Mouse (Mus musculus) C2C12 (cell line): Measurements from ENCODE around the gene Tagln. TPM values are rescaled to one million over a fixed set of nuclear protein-coding genes. Genes with fewer than 3 reads are reported as not detected.

Source experiments
- H3K27me3 ChIP-seq: one replicate; pipeline ENCODE4 v1.6.1; 2011; ENCODE audit not compliant: control insufficient read depth, insufficient read depth, insufficient read length
- H3K36me3 ChIP-seq: one replicate; pipeline ENCODE4 v1.6.1; 2011; ENCODE audit not compliant: control insufficient read depth, insufficient read depth
- H3K4me3 ChIP-seq: one replicate; pipeline ENCODE4 v1.5.1; 2011; ENCODE audit warnings: mild to moderate bottlenecking, control low read depth; ENCODE audit not compliant: poor library complexity, insufficient read depth, severe bottlenecking
- H3K79me2 ChIP-seq: one replicate; pipeline ENCODE4 v1.6.1; 2011; ENCODE audit not compliant: control insufficient read depth, insufficient read depth
- H3K79me3 ChIP-seq: one replicate; pipeline ENCODE4 v1.6.1; 2011; ENCODE audit warnings: low read depth, control low read depth
- H3ac ChIP-seq: one replicate; pipeline ENCODE3; 2011; ENCODE audit warnings: low read depth; ENCODE audit not compliant: control insufficient read depth, insufficient read length
- CEBPB ChIP-seq: IDR thresholded peaks from one replicate; pipeline ENCODE4 v1.6.1; 2011; ENCODE audit warnings: low read depth, mild to moderate bottlenecking, control low read depth, moderate library complexity
- CTCF ChIP-seq: IDR thresholded peaks from one replicate; pipeline ENCODE4 v1.5.1; 2011; ENCODE audit not compliant: control insufficient read depth, insufficient read depth, insufficient read length
- FOSL1 ChIP-seq: IDR thresholded peaks from one replicate; pipeline ENCODE4 v1.8.0; 2011; ENCODE audit warnings: mild to moderate bottlenecking, low read length; ENCODE audit not compliant: poor library complexity, insufficient read depth, severe bottlenecking
- MAX ChIP-seq: IDR thresholded peaks from one replicate; pipeline ENCODE4 v1.6.1; 2011; ENCODE audit warnings: mild to moderate bottlenecking, control low read depth
- MYOD1 ChIP-seq: IDR thresholded peaks from one replicate; pipeline ENCODE4 v1.6.1; 2011; ENCODE audit warnings: low read depth; ENCODE audit not compliant: control insufficient read depth, insufficient read length
- MYOG ChIP-seq: IDR thresholded peaks from one replicate; pipeline ENCODE4 v1.6.1; 2011; ENCODE audit not compliant: control insufficient read depth, insufficient read length; ENCODE audit errors: extremely low read depth
- USF1 ChIP-seq: IDR thresholded peaks from one replicate; pipeline ENCODE4 v1.6.1; 2011; ENCODE audit warnings: low read depth, mild to moderate bottlenecking, control low read depth, moderate library complexity
- polyA plus RNA-seq: library from polyadenylated mRNA; unstranded; fragments of >200 nt; fragmentation: generic; extraction: Trizol; gene quantifications from one replicate; pipeline ENCODE4 v1.2.1, GENCODE M21; 2012; ENCODE audit warnings: missing spikeins

Tagln gene
- polyA plus RNA-seq, 1 experiment, result 737 TPM

DNA sequence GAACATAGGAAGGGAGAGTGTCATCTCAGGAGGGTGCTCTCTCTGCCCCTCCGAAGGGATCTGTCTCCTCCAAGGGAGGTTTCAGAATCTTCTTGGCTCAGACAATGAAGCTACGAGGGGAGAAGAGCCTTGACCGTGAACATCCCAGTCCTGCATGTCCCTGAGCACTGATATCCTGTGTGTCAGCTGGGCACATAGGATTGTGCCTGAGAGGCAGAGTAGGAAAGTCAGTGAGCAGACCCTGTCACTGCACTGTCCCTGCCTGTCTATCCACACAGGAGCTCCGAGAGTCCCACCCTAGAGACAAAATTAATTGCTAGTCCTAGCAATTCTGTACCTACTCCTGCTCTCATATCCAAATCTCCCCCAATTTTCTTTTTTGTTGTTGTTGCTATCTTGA lies 16.2 kb upstream of the Tagln start:
- H3ac ChIP-seq, result no peak overlapping the region
- no peak overlapping the region for H3K4me3 ChIP-seq
- TF ChIP-seq USF1 (no peak), MYOG (no peak), CTCF (no peak), FOSL1 (no peak), MYOD1 (no peak), MAX (no peak), CEBPB (no peak)
- peaks cover 2% of the 10 kb centered on the region for H3K79me3 ChIP-seq
- no peaks in the 10 kb centered on the region for H3K27me3 ChIP-seq
- peaks cover 22% of the 10 kb centered on the region for H3K36me3 ChIP-seq
- H3K79me2 ChIP-seq, result peaks cover 24% of the 10 kb centered on the region

DNA sequence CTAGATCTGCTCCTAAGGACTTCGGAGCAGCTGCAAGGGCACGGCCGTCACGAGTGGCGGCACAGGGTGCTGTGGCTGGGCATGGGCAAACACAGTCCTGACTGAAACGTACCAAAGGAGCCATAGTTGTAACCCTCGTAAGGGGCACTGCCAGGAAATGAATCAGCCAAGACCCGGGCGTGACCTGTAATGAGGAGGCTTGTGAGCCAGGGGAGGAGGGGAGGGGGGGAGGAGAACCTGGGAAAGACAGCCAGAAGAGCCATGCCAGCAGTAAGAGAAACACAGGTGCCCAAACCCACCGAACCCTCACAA lies 11.0 kb upstream of the Tagln start:
- Histone ChIP-seq H3K79me2 (no peaks in the 10 kb centered on the region), H3K4me3 (no peak overlapping the region), H3K27me3 (no peaks in the 10 kb centered on the region), H3K36me3 (peaks cover 15% of the 10 kb centered on the region), H3ac (no peak overlapping the region), H3K79me3 (no peaks in the 10 kb centered on the region)
- TF ChIP-seq MYOG, result no peak
- TF ChIP-seq CEBPB, result no peak
- no peak for TF ChIP-seq MAX
- no peak for TF ChIP-seq USF1
- TF ChIP-seq CTCF, result no peak
- no peak for TF ChIP-seq MYOD1
- TF ChIP-seq FOSL1, result no peak

DNA sequence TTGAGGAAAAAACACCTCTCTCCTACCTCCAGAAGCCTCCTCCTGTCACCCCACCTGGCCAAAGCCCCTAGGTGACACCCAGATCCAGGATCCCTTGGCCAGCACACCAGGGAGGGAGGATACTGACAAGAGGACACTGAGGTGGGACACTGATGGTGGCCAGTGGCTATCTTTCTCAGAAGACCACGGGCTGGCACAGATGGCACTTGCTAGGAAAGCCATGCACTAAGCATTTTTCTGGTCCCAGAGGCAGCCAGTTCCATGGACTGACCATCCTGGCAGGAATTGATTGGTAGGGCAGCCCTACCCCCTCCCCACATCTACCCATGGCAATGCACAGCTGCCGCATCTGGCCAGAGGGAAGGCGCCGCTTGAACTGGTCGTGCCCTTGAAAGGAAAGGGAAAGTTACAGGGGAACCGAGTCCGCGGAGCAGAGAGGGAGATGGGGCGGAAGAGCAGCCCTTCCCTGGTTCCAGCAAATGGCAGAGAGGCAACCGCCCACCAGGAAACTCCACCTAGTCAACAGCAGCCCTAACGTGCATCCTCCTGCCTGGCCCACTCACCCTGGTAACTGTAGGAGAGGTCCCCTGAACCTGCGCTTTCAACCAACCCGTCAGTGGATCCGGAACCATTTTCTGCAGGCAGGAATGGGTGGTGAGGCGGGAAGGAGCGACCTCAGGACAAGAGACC lies 10.5 kb upstream of the Tagln start:
- H3K36me3 ChIP-seq, result peaks cover 15% of the 10 kb centered on the region
- no peak overlapping the region for H3K4me3 ChIP-seq
- TF ChIP-seq MYOD1, result no peak
- no peaks in the 10 kb centered on the region for H3K79me3 ChIP-seq
- H3K27me3 ChIP-seq, result no peaks in the 10 kb centered on the region
- no peaks in the 10 kb centered on the region for H3K79me2 ChIP-seq
- H3ac ChIP-seq, result no peak overlapping the region

DNA sequence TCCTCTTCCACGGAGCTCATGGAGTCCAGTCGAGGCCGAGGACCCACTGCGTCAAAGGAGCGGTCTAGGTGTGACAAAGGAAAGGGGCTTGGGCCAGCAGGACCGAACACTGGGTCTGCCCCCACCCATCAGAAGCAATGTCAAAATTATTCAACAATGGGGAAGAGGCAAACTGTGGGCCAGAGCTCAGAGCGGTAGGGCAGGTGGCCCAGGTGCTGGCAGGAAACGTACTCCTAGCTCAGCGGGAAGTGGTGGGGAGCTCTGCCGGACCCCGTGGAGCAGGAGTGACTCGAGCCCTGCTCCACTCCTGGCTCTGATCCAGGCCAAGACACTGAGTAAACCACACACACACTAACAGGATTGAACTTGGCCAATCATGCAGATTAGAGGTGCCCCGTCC lies 9.9 kb upstream of the Tagln start:
- Histone ChIP-seq H3K79me2 (no peaks in the 10 kb centered on the region), H3ac (no peak overlapping the region), H3K36me3 (peaks cover 13% of the 10 kb centered on the region), H3K4me3 (no peak overlapping the region), H3K79me3 (no peaks in the 10 kb centered on the region), H3K27me3 (no peaks in the 10 kb centered on the region)
- TF ChIP-seq CTCF, result no peak
- no peak for TF ChIP-seq MYOG
- TF ChIP-seq MYOD1, result no peak
- TF ChIP-seq FOSL1, result no peak
- no peak for TF ChIP-seq CEBPB
- no peak for TF ChIP-seq MAX
- TF ChIP-seq USF1, result no peak

DNA sequence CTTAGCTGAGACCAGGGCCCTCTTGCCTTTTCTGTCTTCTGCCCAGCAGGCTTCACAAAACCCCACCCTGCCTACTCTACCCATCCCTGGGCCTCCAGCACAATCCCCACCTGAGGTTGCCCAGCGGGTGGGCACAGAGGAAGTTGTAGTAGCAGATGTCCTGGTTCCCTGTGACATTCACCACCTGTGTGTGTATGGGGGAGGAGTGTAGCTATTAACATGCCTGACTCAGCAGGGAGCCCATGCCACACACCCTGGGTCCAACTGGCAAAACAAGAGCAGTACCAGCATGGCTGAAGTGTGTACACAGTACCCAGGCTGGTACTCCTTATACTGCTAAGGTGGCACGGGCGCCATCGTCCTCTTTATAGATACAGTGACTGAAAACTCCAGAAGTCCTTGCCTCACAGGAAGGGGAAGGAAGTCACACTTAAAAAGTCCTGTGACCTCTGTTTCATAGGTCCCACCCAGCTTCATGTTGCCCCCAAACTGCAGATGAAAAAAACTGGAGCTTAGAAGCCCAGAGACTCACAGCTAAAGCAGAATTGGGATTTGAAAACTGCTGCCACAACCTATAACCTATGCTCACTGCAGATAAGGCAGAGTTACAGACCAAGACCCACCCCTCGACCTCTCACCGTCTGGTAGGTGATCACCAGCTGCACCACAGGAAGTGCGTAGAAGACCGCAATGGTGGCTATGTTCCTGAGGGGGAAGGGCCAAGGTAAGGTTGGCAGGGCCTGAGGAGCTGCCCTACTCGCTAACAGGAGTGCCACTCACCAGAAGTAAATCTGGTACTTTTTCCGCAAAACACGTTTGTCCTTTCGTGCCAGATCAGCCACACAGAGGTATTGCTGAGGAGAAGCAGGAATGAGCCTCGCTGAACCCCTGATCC lies 8.9 kb upstream of the Tagln start:
- Histone ChIP-seq H3K4me3 (no peak overlapping the region), H3ac (no peak overlapping the region), H3K79me3 (no peaks in the 10 kb centered on the region), H3K79me2 (no peaks in the 10 kb centered on the region), H3K27me3 (no peaks in the 10 kb centered on the region), H3K36me3 (peaks cover 8% of the 10 kb centered on the region)
- TF ChIP-seq MAX, result no peak
- TF ChIP-seq MYOD1, result no peak
- TF ChIP-seq CEBPB, result no peak
- no peak for TF ChIP-seq FOSL1
- TF ChIP-seq USF1, result no peak
- no peak for TF ChIP-seq MYOG
- no peak for TF ChIP-seq CTCF
